Mouse (Mus musculus) forebrain, embryonic 14.5 days (tissue): ENCODE data around the gene Sun1. TPM values are rescaled to one million over a fixed set of nuclear protein-coding genes. Genes with fewer than 3 reads are reported as not detected.
A peak's percentile ranks its signal among the peaks of the same experiment; 100 is the strongest.

Experiments used
- ATAC-seq: fragments of 200-750 bp; cut with Nextera tagmentation; 2 replicates; pipeline ENCODE4 v1.8.0; 2017; ENCODE audit warnings: mild to moderate bottlenecking, moderate library complexity
- DNase-seq: peaks from one replicate; pipeline ENCODE4 v3.0.0-alpha.2; 2015; ENCODE audit warnings: low spot score
- H3K27ac ChIP-seq: fragments of 300-500 bp; sonication (generic); 2 replicates; pipeline ENCODE4 v1.5.1; 2014; ENCODE audit warnings: low read depth, mild to moderate bottlenecking, control low read depth, low read length, moderate library complexity
- H3K27me3 ChIP-seq: fragments of 300-500 bp; sonication (generic); replicated peaks from 2 replicates; pipeline ENCODE4 v1.6.1; 2014; ENCODE audit warnings: low read length, control low read depth, mixed read lengths; ENCODE audit not compliant: control insufficient read depth, insufficient read depth
- H3K36me3 ChIP-seq: fragments of 300-500 bp; sonication (generic); 2 replicates; pipeline ENCODE4 v1.6.1; 2014; ENCODE audit warnings: low read length, control low read depth; ENCODE audit not compliant: control insufficient read depth, insufficient read depth
- H3K4me1 ChIP-seq: fragments of 300-500 bp; sonication (generic); 2 replicates; pipeline ENCODE4 v1.6.1; 2014; ENCODE audit warnings: antibody characterized with exemption, low read length, control low read depth; ENCODE audit not compliant: control insufficient read depth, insufficient read depth
- H3K4me2 ChIP-seq: fragments of 300-500 bp; sonication (generic); 2 replicates; pipeline ENCODE4 v1.6.1; 2014; ENCODE audit warnings: mild to moderate bottlenecking, control low read depth, low read length
- H3K4me3 ChIP-seq: fragments of 300-500 bp; sonication (generic); 2 replicates; pipeline ENCODE4 v1.5.1; 2014; ENCODE audit warnings: low read depth, low read length, control low read depth
- H3K9ac ChIP-seq: fragments of 300-500 bp; sonication (generic); 2 replicates; pipeline ENCODE4 v1.6.1; 2014; ENCODE audit warnings: mild to moderate bottlenecking, low read length, control low read depth, moderate library complexity
- H3K9me3 ChIP-seq: fragments of 300-500 bp; sonication (generic); replicated peaks from 2 replicates; pipeline ENCODE4 v1.6.1; 2016; ENCODE audit warnings: low read length, control low read depth, mixed read lengths; ENCODE audit not compliant: control insufficient read depth
- WGBS: fragments of 180-500 bp; shearing (Covaris S2); extraction: QIAGEN DNeasy Blood & Tissue Kit; methylation state at CpG from one replicate; pipeline ENCODE4 v1.1.7; 2014; 5-methylcytosine and 5-hydroxymethylcytosine counted together
- polyA plus RNA-seq: library from polyadenylated mRNA; unstranded; fragments of >200 nt; fragmentation: Nextera tagmentation; extraction: Ambion mirVana; gene quantifications from 2 replicates; pipeline ENCODE4 v1.2.1, GENCODE M21; 2014

Gene Sun1
- polyA plus RNA-seq, 1 experiment from 2014 or later = 44.4 TPM

GRCm38 (mm10) chr5:139258371-139259035 lies 58.1 kb downstream of the Sun1 start:
- peaks cover 48% of the 10 kb centered on the region for H3K36me3 ChIP-seq
- H3K27me3 ChIP-seq = no peaks in the 10 kb centered on the region
- WGBS = 92% methylated on average over 8 of the region's 8 CpGs
- no peak overlapping the region for H3K9ac ChIP-seq
- no peak overlapping the region for H3K4me3 ChIP-seq
- H3K4me2 ChIP-seq = no peak overlapping the region
- H3K9me3 ChIP-seq = no peaks in the 10 kb centered on the region
- DNase-seq (no peak), ATAC-seq (no peak)
- peaks cover 9% of the 10 kb centered on the region for H3K4me1 ChIP-seq
- no peak overlapping the region for H3K27ac ChIP-seq

GRCm38 (mm10) chr5:139259853-139260252 lies 59.4 kb downstream of the Sun1 start:
- Histone ChIP-seq H3K4me3 (no peak overlapping the region), H3K27ac (no peak overlapping the region), H3K4me2 (no peak overlapping the region), H3K9ac (no peak overlapping the region), H3K27me3 (no peaks in the 10 kb centered on the region), H3K4me1 (no peaks in the 10 kb centered on the region), H3K36me3 (peaks cover 59% of the 10 kb centered on the region), H3K9me3 (no peaks in the 10 kb centered on the region)
- ATAC-seq (no peak), DNase-seq (no peak)
- 95% methylated on average over 5 of the region's 5 CpGs for WGBS

GRCm38 (mm10) chr5:139261403-139261802 lies 61.0 kb downstream of the Sun1 start:
- DNase-seq = no peak
- 91% methylated on average over 4 of the region's 4 CpGs for WGBS
- H3K4me1 ChIP-seq = no peaks in the 10 kb centered on the region
- no peaks in the 10 kb centered on the region for H3K9me3 ChIP-seq
- no peak overlapping the region for H3K4me3 ChIP-seq
- ATAC-seq = no peak
- H3K4me2 ChIP-seq = no peak overlapping the region
- H3K27ac ChIP-seq = no peak overlapping the region
- H3K27me3 ChIP-seq = no peaks in the 10 kb centered on the region
- no peak overlapping the region for H3K9ac ChIP-seq
- peaks cover 69% of the 10 kb centered on the region for H3K36me3 ChIP-seq

GRCm38 (mm10) chr5:139267661-139268060 lies 67.2 kb downstream of the Sun1 start:
- Histone ChIP-seq H3K36me3 (peaks cover 65% of the 10 kb centered on the region), H3K27me3 (no peaks in the 10 kb centered on the region), H3K9me3 (no peaks in the 10 kb centered on the region), H3K4me3 (no peak overlapping the region), H3K9ac (no peak overlapping the region), H3K27ac (no peak overlapping the region), H3K4me2 (no peak overlapping the region), H3K4me1 (no peaks in the 10 kb centered on the region)
- no peak for DNase-seq
- WGBS = 92% methylated on average over 4 of the region's 4 CpGs
- ATAC-seq = no peak

- WGBS = 51% methylated on average over 16 of the region's 16 CpGs
- ATAC-seq (no peak), DNase-seq (no peak)
- H3K27ac ChIP-seq = no peak overlapping the region
- H3K27me3 ChIP-seq = no peaks in the 10 kb centered on the region
- H3K4me2 ChIP-seq = no peak overlapping the region
- no peak overlapping the region for H3K4me3 ChIP-seq
- peaks cover 32% of the 10 kb centered on the region for H3K36me3 ChIP-seq
- H3K9me3 ChIP-seq = no peaks in the 10 kb centered on the region
- 0 out of 2 replicates have a peak overlapping the region, but pooled peaks have one; percentile 8 for H3K9ac ChIP-seq
- H3K4me1 ChIP-seq = no peaks in the 10 kb centered on the region
Measured at GRCm38 (mm10) chr5:139270806-139271521, 70.5 kb downstream of the Sun1 start.

GRCm38 (mm10) chr5:139271994-139272554 lies 71.6 kb downstream of the Sun1 start:
- H3K9me3 ChIP-seq = no peaks in the 10 kb centered on the region
- no peaks in the 10 kb centered on the region for H3K4me1 ChIP-seq
- 77% methylated on average over 8 of the region's 8 CpGs for WGBS
- H3K4me2 ChIP-seq = no peak overlapping the region
- ATAC-seq = no peak
- peaks cover 21% of the 10 kb centered on the region for H3K36me3 ChIP-seq
- no peak overlapping the region for H3K4me3 ChIP-seq
- H3K9ac ChIP-seq = no peak overlapping the region
- no peak for DNase-seq
- no peaks in the 10 kb centered on the region for H3K27me3 ChIP-seq
- H3K27ac ChIP-seq = no peak overlapping the region

GRCm38 (mm10) chr5:139277287-139277686 lies 76.8 kb downstream of the Sun1 start:
- Histone ChIP-seq H3K9me3 (no peaks in the 10 kb centered on the region), H3K4me3 (no peak overlapping the region), H3K4me1 (no peaks in the 10 kb centered on the region), H3K9ac (no peak overlapping the region), H3K4me2 (no peak overlapping the region), H3K27me3 (no peaks in the 10 kb centered on the region), H3K27ac (no peak overlapping the region), H3K36me3 (no peaks in the 10 kb centered on the region)
- 82% methylated on average over 8 of the region's 8 CpGs for WGBS
- no peak for DNase-seq
- no peak for ATAC-seq

GRCm38 (mm10) chr5:139281373-139282112 lies 81.1 kb downstream of the Sun1 start:
- no peak overlapping the region for H3K4me3 ChIP-seq
- no peak overlapping the region for H3K27ac ChIP-seq
- no peak for ATAC-seq
- H3K36me3 ChIP-seq = no peaks in the 10 kb centered on the region
- H3K4me1 ChIP-seq = no peaks in the 10 kb centered on the region
- no peaks in the 10 kb centered on the region for H3K9me3 ChIP-seq
- 62% methylated on average over 10 of the region's 11 CpGs for WGBS
- no peaks in the 10 kb centered on the region for H3K27me3 ChIP-seq
- no peak overlapping the region for H3K9ac ChIP-seq
- H3K4me2 ChIP-seq = no peak overlapping the region
- DNase-seq = no peak
